Mouse (Mus musculus): ENCODE results near the gene Abca1. TPM values are rescaled to one million over a fixed set of nuclear protein-coding genes. Genes with fewer than 3 reads are reported as not detected.

Abca1 gene
- polyA plus RNA-seq, 1 experiment from 2014 or later: 19.0 TPM

DNA sequence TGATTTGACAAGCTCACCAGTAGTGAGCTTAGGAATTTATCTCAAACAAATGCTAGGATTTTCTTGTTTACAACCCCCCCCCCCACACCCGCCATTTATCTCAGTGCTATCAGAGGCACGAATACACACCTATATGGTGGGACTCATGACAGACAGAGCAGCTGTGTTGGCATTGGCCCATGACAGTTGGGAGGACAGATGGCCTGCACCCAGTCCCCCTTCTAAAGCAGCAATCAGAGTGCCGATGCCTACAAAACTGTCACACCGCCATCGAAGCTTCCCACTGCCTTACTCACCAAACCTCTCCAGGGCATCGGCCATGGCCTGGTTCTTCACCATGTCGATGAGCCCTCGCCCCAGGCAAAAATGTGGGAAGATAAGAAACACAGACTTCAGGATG lies 115.9 kb downstream of the Abca1 start:
- ATAC-seq (ENCODE audit: low read depth): no peak
- no peaks in the 10 kb centered on the region; the same call in none of the 2 replicates for H3K36me3 ChIP-seq (ENCODE audit: control insufficient read depth, insufficient read depth)
- no peaks in the 10 kb centered on the region for H3K4me1 ChIP-seq (ENCODE audit: control insufficient read depth, low read depth, low read length)
- 72% methylated on average over 8 of the region's 8 CpGs for WGBS (ENCODE audit: insufficient replicate concordance)
- H3K9me3 ChIP-seq (replicated peaks; ENCODE audit: control insufficient read depth, low read length): no peaks in the 10 kb centered on the region
- H3K4me2 ChIP-seq (ENCODE audit: low read depth, low read length): no peak overlapping the region
- no peak overlapping the region for H3K9ac ChIP-seq (ENCODE audit: low read depth, low read length)
- no peak overlapping the region for H3K27ac ChIP-seq (ENCODE audit: low read length)
- H3K4me3 ChIP-seq (ENCODE audit: low read depth, low read length): no peak overlapping the region
- no peaks in the 10 kb centered on the region for H3K27me3 ChIP-seq (ENCODE audit: control insufficient read depth, insufficient read depth, low read depth, low read length)

DNA sequence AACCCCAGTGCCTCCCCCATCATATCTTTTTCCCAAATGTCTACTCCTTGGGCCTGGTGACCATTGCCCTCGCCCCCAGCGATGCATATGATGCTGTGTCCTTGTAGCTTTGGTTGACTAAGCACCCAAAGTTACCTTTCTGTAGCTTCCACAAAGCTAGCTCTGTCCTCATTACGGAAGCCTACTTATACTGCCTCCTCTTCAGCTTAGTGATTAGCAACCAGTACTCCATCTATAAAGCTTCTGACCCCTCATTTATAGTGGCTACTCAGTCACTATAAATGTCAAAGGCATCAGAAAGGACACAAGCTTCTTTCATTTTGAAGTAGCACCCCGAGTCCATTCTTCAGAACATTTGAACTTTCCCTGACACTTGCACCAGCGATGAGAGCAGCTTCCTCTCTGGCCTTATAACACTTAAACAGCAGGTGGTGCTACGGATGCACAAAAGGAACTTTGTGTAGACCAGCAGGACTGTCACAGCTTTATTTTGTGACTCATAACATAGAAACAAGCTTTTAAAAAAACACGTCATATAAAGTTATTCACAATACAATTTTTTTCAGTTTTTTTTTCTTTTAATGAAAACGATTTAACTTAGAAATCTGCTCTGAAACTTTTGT lies 129.3 kb downstream of the Abca1 start:
- ATAC-seq (ENCODE audit: low read depth): no peak
- Histone ChIP-seq H3K4me2 (ENCODE audit: low read depth, low read length) (no peak overlapping the region), H3K4me1 (ENCODE audit: control insufficient read depth, low read depth, low read length) (no peaks in the 10 kb centered on the region), H3K27ac (ENCODE audit: low read length) (no peak overlapping the region), H3K36me3 (ENCODE audit: control insufficient read depth, insufficient read depth) (peaks cover 5% of the 10 kb centered on the region; the same call in 1 of the 2 replicates), H3K9ac (ENCODE audit: low read depth, low read length) (no peak overlapping the region), H3K9me3 (replicated peaks; ENCODE audit: control insufficient read depth, low read length) (no peaks in the 10 kb centered on the region), H3K27me3 (ENCODE audit: control insufficient read depth, insufficient read depth, low read depth, low read length) (no peaks in the 10 kb centered on the region), H3K4me3 (ENCODE audit: low read depth, low read length) (no peak overlapping the region)
- 49% methylated on average over 8 of the region's 8 CpGs for WGBS (ENCODE audit: insufficient replicate concordance)

DNA sequence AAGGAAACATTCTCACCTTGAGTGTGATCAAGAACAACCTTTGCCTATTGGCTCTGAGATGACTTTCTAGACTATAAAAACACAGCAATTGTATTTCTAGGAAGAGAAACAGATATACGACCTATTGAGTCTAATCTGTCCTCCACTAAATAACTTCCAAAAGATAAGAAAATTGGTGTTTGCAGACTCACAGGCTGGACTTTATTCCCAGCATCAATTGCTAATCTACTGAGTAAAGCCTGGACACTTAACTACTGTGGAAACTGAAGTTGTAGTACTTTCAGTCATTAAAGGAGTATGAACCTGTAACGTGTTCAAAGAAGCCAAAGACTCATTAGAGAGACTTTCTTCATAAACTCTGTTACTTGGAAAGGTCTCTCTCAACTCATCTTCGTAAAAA lies 131.9 kb downstream of the Abca1 start:
- WGBS (ENCODE audit: insufficient replicate concordance): 46% methylated on average over 3 of the region's 3 CpGs
- H3K9me3 ChIP-seq (replicated peaks; ENCODE audit: control insufficient read depth, low read length): no peaks in the 10 kb centered on the region
- no peaks in the 10 kb centered on the region for H3K27me3 ChIP-seq (ENCODE audit: control insufficient read depth, insufficient read depth, low read depth, low read length)
- no peak overlapping the region for H3K4me3 ChIP-seq (ENCODE audit: low read depth, low read length)
- H3K9ac ChIP-seq (ENCODE audit: low read depth, low read length): no peak overlapping the region
- H3K4me1 ChIP-seq (ENCODE audit: control insufficient read depth, low read depth, low read length): no peaks in the 10 kb centered on the region
- H3K27ac ChIP-seq (ENCODE audit: low read length): no peak overlapping the region
- no peak overlapping the region for H3K4me2 ChIP-seq (ENCODE audit: low read depth, low read length)
- H3K36me3 ChIP-seq (ENCODE audit: control insufficient read depth, insufficient read depth): no peaks in the 10 kb centered on the region
- ATAC-seq (ENCODE audit: low read depth): no peak

DNA sequence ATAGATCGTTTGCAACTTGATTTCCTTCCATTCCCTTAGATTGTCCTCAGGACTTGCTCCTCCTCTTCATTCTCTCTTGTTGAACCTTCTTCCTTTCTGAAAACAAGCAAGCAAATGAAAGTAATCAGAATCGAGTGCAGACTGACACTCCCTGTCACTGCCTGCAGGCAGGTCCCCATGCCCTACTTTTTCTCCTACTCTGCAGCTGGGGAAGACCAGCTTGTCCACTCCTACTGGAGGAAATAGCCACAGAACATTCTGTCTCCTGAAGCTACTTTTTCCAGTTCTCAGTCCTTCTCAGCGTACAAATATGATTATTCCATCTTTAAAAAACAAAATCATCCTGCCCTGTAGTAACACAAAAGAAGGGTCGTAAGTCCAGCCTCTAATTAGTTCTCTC lies 135.3 kb downstream of the Abca1 start:
- no peaks in the 10 kb centered on the region for H3K9me3 ChIP-seq (replicated peaks; ENCODE audit: control insufficient read depth, low read length)
- H3K4me3 ChIP-seq (ENCODE audit: low read depth, low read length): no peak overlapping the region
- H3K36me3 ChIP-seq (ENCODE audit: control insufficient read depth, insufficient read depth): no peaks in the 10 kb centered on the region; the same call in 1 of the 2 replicates
- H3K27ac ChIP-seq (ENCODE audit: low read length): no peak overlapping the region
- H3K9ac ChIP-seq (ENCODE audit: low read depth, low read length): no peak overlapping the region
- H3K27me3 ChIP-seq (ENCODE audit: control insufficient read depth, insufficient read depth, low read depth, low read length): no peaks in the 10 kb centered on the region
- ATAC-seq (ENCODE audit: low read depth): no peak
- no peaks in the 10 kb centered on the region for H3K4me1 ChIP-seq (ENCODE audit: control insufficient read depth, low read depth, low read length)
- no peak overlapping the region for H3K4me2 ChIP-seq (ENCODE audit: low read depth, low read length)
- 65% methylated on average over 4 of the region's 4 CpGs for WGBS (ENCODE audit: insufficient replicate concordance)

DNA sequence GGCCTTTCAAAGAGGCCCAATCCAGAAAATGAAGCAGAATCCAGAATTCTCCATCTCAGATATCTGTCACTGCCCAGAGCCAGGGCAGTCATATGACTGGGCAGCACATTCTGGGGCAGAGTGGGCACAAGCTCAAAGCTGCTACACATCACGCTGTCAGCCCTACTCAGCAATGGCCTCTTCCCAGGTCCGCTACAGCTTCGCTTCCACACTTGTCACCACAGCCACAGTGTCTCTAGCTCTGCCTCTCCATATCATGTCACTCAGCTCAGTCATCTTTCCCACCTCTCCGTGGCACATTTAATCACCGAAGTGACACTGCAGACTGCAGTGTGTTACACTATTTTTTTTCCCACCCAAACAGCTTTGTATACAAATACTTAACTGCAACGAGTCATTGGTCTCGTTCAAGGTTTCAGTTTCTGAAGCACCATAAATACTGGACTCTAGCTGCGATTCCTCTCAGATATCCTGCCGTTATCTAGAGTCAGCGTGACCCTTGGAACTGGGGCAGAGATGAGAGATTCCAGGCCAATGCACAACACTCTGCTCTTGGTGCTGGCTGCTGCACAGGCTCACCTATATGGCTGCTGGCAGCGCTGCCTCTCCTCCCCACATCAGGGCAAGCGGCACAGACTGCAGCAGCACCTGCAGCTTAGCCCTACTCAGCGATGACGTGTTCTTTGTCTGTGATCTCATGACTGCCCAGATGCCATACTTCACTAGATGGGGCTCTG lies 136.3 kb downstream of the Abca1 start:
- 75% methylated on average over 14 of the region's 14 CpGs for WGBS (ENCODE audit: insufficient replicate concordance)
- Histone ChIP-seq H3K27ac (ENCODE audit: low read length) (peak overlapping the region; percentile 58), H3K9me3 (replicated peaks; ENCODE audit: control insufficient read depth, low read length) (no peaks in the 10 kb centered on the region), H3K4me1 (ENCODE audit: control insufficient read depth, low read depth, low read length) (no peaks in the 10 kb centered on the region), H3K27me3 (ENCODE audit: control insufficient read depth, insufficient read depth, low read depth, low read length) (no peaks in the 10 kb centered on the region), H3K36me3 (ENCODE audit: control insufficient read depth, insufficient read depth) (peaks cover 3% of the 10 kb centered on the region; the same call in 1 of the 2 replicates), H3K4me3 (ENCODE audit: low read depth, low read length) (no peak overlapping the region), H3K4me2 (ENCODE audit: low read depth, low read length) (peak overlapping the region; percentile 24; the same call in 1 of the 2 replicates), H3K9ac (ENCODE audit: low read depth, low read length) (no peak overlapping the region)
- ATAC-seq (ENCODE audit: low read depth): peak; percentile 88

DNA sequence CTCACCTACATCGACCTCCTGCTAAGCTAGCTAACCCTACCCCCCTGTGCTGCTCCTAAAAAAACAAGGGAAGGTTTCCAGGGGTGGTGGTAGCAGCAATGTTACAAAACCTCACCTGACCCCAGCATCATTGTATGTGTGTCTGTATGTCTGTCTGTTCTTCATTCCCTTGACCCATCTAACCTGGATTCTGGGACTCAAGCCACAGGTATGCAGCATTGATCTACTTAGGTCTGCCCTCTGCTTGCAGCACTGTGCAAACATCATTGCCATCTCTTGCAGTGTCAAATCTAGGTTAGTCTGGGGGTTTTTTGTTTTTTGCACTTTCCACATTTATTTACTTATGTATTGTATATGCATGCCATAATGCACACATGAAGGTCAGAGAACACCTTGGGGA lies 141.3 kb downstream of the Abca1 start:
- H3K4me1 ChIP-seq (ENCODE audit: control insufficient read depth, low read depth, low read length): no peaks in the 10 kb centered on the region
- no peak overlapping the region for H3K4me3 ChIP-seq (ENCODE audit: low read depth, low read length)
- no peak overlapping the region for H3K27ac ChIP-seq (ENCODE audit: low read length)
- ATAC-seq (ENCODE audit: low read depth): no peak; the same call in 1 of the 2 replicates
- peaks cover 26% of the 10 kb centered on the region for H3K36me3 ChIP-seq (ENCODE audit: control insufficient read depth, insufficient read depth)
- H3K9me3 ChIP-seq (replicated peaks; ENCODE audit: control insufficient read depth, low read length): 0 out of 2 replicates have a peak, but pooled peaks cover 2% of the 10 kb centered on the region
- no peaks in the 10 kb centered on the region for H3K27me3 ChIP-seq (ENCODE audit: control insufficient read depth, insufficient read depth, low read depth, low read length)
- no peak overlapping the region for H3K9ac ChIP-seq (ENCODE audit: low read depth, low read length)
- 62% methylated on average over 1 of the region's 1 CpGs for WGBS (ENCODE audit: insufficient replicate concordance)
- no peak overlapping the region for H3K4me2 ChIP-seq (ENCODE audit: low read depth, low read length)

DNA sequence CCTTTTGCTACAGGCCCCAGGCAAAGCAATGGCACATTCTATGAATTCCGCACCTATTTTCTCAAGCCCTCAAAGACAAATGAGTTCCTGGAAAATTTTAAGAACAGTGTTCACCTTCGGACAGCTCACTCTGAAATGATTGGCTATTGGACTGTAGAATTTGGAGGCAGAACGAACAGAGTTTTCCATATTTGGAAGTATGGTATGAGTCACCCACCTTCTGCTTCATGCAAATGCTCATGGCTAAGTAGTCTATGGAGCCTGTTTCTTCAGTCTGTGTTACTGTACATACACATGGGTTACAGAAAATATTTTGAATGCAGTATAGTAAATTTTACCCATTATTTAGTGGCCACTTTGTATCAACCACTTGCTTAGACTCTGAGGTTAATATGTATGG lies 144.7 kb downstream of the Abca1 start:
- H3K9ac ChIP-seq (ENCODE audit: low read depth, low read length): no peak overlapping the region
- H3K4me1 ChIP-seq (ENCODE audit: control insufficient read depth, low read depth, low read length): peaks cover 7% of the 10 kb centered on the region
- H3K27ac ChIP-seq (ENCODE audit: low read length): no peak overlapping the region
- H3K4me3 ChIP-seq (ENCODE audit: low read depth, low read length): no peak overlapping the region
- H3K27me3 ChIP-seq (ENCODE audit: control insufficient read depth, insufficient read depth, low read depth, low read length): no peaks in the 10 kb centered on the region
- H3K4me2 ChIP-seq (ENCODE audit: low read depth, low read length): no peak overlapping the region
- peaks cover 26% of the 10 kb centered on the region for H3K36me3 ChIP-seq (ENCODE audit: control insufficient read depth, insufficient read depth)
- WGBS (ENCODE audit: insufficient replicate concordance): 79% methylated on average over 3 of the region's 3 CpGs
- no peak for ATAC-seq (ENCODE audit: low read depth)
- 0 out of 2 replicates have a peak, but pooled peaks cover 2% of the 10 kb centered on the region for H3K9me3 ChIP-seq (replicated peaks; ENCODE audit: control insufficient read depth, low read length)

DNA sequence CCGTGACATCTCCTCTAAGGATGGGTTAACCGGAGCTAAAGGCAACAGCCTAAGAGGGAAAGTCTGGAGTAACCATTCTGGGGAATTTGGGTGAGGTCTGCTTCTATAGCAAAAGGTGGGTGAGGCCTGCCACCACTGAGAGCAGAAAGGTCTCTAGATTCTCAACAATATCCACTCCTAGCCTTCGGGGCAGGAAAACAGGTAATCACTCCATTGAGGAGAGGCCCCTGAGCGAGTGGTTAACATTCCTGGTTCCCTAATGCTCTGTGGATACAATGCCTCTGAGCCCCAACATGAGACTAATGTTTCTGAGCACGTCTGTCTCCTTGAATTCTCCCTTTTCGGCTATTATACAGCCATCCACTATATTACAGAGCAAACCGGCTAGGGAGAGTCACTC lies 145.3 kb downstream of the Abca1 start:
- no peak for ATAC-seq (ENCODE audit: low read depth)
- WGBS (ENCODE audit: insufficient replicate concordance): 71% methylated on average over 7 of the region's 7 CpGs
- H3K9me3 ChIP-seq (replicated peaks; ENCODE audit: control insufficient read depth, low read length): 0 out of 2 replicates have a peak, but pooled peaks cover 2% of the 10 kb centered on the region
- H3K4me1 ChIP-seq (ENCODE audit: control insufficient read depth, low read depth, low read length): peaks cover 7% of the 10 kb centered on the region
- H3K4me2 ChIP-seq (ENCODE audit: low read depth, low read length): no peak overlapping the region
- H3K36me3 ChIP-seq (ENCODE audit: control insufficient read depth, insufficient read depth): peaks cover 26% of the 10 kb centered on the region
- no peaks in the 10 kb centered on the region for H3K27me3 ChIP-seq (ENCODE audit: control insufficient read depth, insufficient read depth, low read depth, low read length)
- H3K27ac ChIP-seq (ENCODE audit: low read length): no peak overlapping the region
- H3K4me3 ChIP-seq (ENCODE audit: low read depth, low read length): no peak overlapping the region
- no peak overlapping the region for H3K9ac ChIP-seq (ENCODE audit: low read depth, low read length)

DNA sequence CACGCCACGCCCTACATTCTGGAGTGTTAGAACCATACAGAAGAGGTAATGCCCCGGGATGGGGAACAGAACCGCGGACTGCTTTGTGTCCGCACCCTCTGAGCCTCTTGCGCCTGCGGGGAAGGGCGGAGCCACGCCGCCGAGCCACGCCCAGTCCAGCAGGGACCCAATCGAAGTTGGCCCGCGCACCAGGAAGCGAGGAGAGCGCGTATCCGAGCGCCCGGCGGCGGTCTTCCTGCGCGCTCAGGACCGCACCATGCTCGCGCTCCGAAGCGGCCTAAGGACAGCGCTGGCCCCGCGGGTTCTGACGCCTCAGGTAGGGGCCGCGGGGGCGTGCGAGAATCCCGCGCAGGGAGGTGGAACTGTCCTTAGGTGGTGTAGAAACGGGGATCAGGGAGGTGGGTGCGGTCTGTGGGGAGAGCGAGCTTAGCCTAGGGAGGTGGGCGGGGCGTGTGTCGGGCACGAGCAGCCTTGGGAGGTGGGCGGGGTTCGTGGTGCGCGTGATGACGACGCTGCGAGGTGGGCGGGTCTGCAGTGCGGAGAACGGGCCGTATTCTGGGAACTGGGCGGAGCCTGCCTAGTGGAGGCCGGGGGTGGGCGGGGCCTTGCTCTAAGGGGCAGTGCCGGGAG lies 147.8 kb downstream of the Abca1 start, which contains the start of gene Nipsnap3b:
Nipsnap3b (plus strand) TSS at position 149 of the 630 bp plus-strand sequence.
- Histone ChIP-seq H3K9ac (ENCODE audit: low read depth, low read length) (peak within 1 kb of the TSS; percentile 85), H3K4me3 (ENCODE audit: low read depth, low read length) (peak within 1 kb of the TSS; percentile 86), H3K4me2 (ENCODE audit: low read depth, low read length) (peak within 1 kb of the TSS; percentile 76), H3K27ac (ENCODE audit: low read length) (peak within 1 kb of the TSS; percentile 84), H3K36me3 (ENCODE audit: control insufficient read depth, insufficient read depth) (peaks cover 13% of the 10 kb centered on the region), H3K4me1 (ENCODE audit: control insufficient read depth, low read depth, low read length) (peaks cover 7% of the 10 kb centered on the region), H3K27me3 (ENCODE audit: control insufficient read depth, insufficient read depth, low read depth, low read length) (no peaks in the 10 kb centered on the region), H3K9me3 (replicated peaks; ENCODE audit: control insufficient read depth, low read length) (no peaks in the 10 kb centered on the region)
- WGBS (ENCODE audit: insufficient replicate concordance): under 1% methylated on average over 63 of the region's 63 CpGs
- ATAC-seq (ENCODE audit: low read depth): peak; percentile 96
